ENCODE assay signal across 27 mouse cellular contexts in genomic region chr4:147962781-147963180, GRCm38 (mm10). TPM values are rescaled to one million over a fixed set of nuclear protein-coding genes. Genes with fewer than 3 reads are reported as not detected.
A peak's percentile ranks its signal among the peaks of the same experiment; 100 is the strongest.
DNase-seq lines count a peak whose midpoint lies in the region; ATAC-seq and TF ChIP-seq lines count a peak whose summit lies in the region.
"Had no signal": no experiment of that assay in that cellular context is flagged by ENCODE, and none has a peak within 500 bp of the region (broad histone marks: within the 10 kb centered on the region; RNA-seq: fewer than 3 reads in every experiment).

No protein-coding gene starts in this region.

- no peaks in the 10 kb centered on the region for H3K79me2 ChIP-seq in C2C12 (ENCODE audit: control insufficient read depth, insufficient read depth)

- no peak for ATAC-seq in heart, embryonic 15.5 days (replicated peaks; ENCODE audit: insufficient number of reproducible peaks, insufficient read depth, low FRiP score, low read depth)
- no peak for ATAC-seq in intestine, postnatal 0 days
- ATAC-seq: intestine, embryonic 16.5 days; lung, postnatal 0 days; midbrain, embryonic 16.5 days had no signal

- peaks cover 11% of the 10 kb centered on the region for H3K27me3 ChIP-seq in C2C12 (ENCODE audit: control insufficient read depth, insufficient read depth, insufficient read length)
- H3K27me3 ChIP-seq in heart, embryonic 15.5 days, result 0 out of 2 replicates have a peak, but pooled peaks cover 4% of the 10 kb centered on the region
- no peaks in the 10 kb centered on the region for H3K27me3 ChIP-seq in intestine, postnatal 0 days (replicated peaks; ENCODE audit: control insufficient read depth, insufficient read depth, low read length)
- H3K27me3 ChIP-seq: embryonic facial prominence, embryonic 12.5 days; hindbrain, embryonic 13.5 days; limb, embryonic 13.5 days; liver, embryonic 15.5 days; stomach, embryonic 15.5 days had no signal

- no peak overlapping the region for H3K4me3 ChIP-seq in gastrocnemius, adult 2 months
- H3K4me3 ChIP-seq in C2C12 (ENCODE audit: insufficient read depth, poor library complexity, severe bottlenecking), result no peak overlapping the region
- no peak overlapping the region for H3K4me3 ChIP-seq in heart, embryonic 15.5 days
- no peak overlapping the region for H3K4me3 ChIP-seq in intestine, postnatal 0 days (ENCODE audit: low read depth, low read length)
- H3K4me3 ChIP-seq: embryonic facial prominence, embryonic 12.5 days; hindbrain, embryonic 13.5 days; limb, embryonic 13.5 days; liver, embryonic 15.5 days; stomach, embryonic 15.5 days had no signal

- TF ChIP-seq CTCF in gastrocnemius, adult 2 months (IDR thresholded peaks at IDR 0.05), result no peak
- TF ChIP-seq CTCF in C2C12 (IDR thresholded peaks at IDR 0.05; ENCODE audit: control insufficient read depth, insufficient read depth, insufficient read length), result no peak
- no peak for TF ChIP-seq CTCF in intestine, postnatal 0 days (IDR thresholded peaks at IDR 0.05; ENCODE audit: low read depth)

- H3K9ac ChIP-seq in heart, embryonic 15.5 days, result no peak overlapping the region
- H3K9ac ChIP-seq in intestine, postnatal 0 days (ENCODE audit: low read depth, low read length), result no peak overlapping the region
- H3K9ac ChIP-seq: embryonic facial prominence, embryonic 12.5 days; hindbrain, embryonic 13.5 days; limb, embryonic 13.5 days; liver, embryonic 15.5 days; stomach, embryonic 15.5 days had no signal

- no peaks in the 10 kb centered on the region for H3K36me3 ChIP-seq in C2C12 (ENCODE audit: control insufficient read depth, insufficient read depth)
- H3K36me3 ChIP-seq in heart, embryonic 15.5 days, result no peaks in the 10 kb centered on the region
- H3K36me3 ChIP-seq in intestine, postnatal 0 days (ENCODE audit: control insufficient read depth, insufficient read depth), result no peaks in the 10 kb centered on the region
- H3K36me3 ChIP-seq: embryonic facial prominence, embryonic 12.5 days; hindbrain, embryonic 13.5 days; limb, embryonic 13.5 days; liver, embryonic 15.5 days; stomach, embryonic 15.5 days had no signal

- no peak overlapping the region for H3ac ChIP-seq in C2C12 (ENCODE audit: control insufficient read depth, insufficient read length, low read depth)

- H3K4me2 ChIP-seq in heart, embryonic 15.5 days, result 0 out of 2 replicates have a peak overlapping the region, but pooled peaks have one; percentile 24
- no peak overlapping the region for H3K4me2 ChIP-seq in intestine, postnatal 0 days (replicated peaks; ENCODE audit: low read depth)
- H3K4me2 ChIP-seq: embryonic facial prominence, embryonic 12.5 days; hindbrain, embryonic 13.5 days; limb, embryonic 13.5 days; liver, embryonic 15.5 days; stomach, embryonic 15.5 days had no signal

- no peaks in the 10 kb centered on the region for H3K79me3 ChIP-seq in C2C12 (ENCODE audit: low read depth)

- intact Hi-C loops in gastrocnemius, adult 2 months (cut with DNase I), result no loop called here

- peak overlapping the region; percentile 24; the same call in 1 of the 2 replicates for H3K27ac ChIP-seq in gastrocnemius, adult 2 months
- peak overlapping the region; percentile 82 for H3K27ac ChIP-seq in heart, embryonic 15.5 days
- no peak overlapping the region for H3K27ac ChIP-seq in intestine, postnatal 0 days (ENCODE audit: low read depth, low read length)
- H3K27ac ChIP-seq: embryonic facial prominence, embryonic 12.5 days; hindbrain, embryonic 13.5 days; limb, embryonic 13.5 days; liver, embryonic 15.5 days; stomach, embryonic 15.5 days had no signal

- H3K9me3 ChIP-seq in heart, embryonic 15.5 days (replicated peaks), result no peaks in the 10 kb centered on the region
- H3K9me3 ChIP-seq in intestine, postnatal 0 days (ENCODE audit: control insufficient read depth), result no peaks in the 10 kb centered on the region
- H3K9me3 ChIP-seq: embryonic facial prominence, embryonic 12.5 days; hindbrain, embryonic 13.5 days; limb, embryonic 13.5 days; liver, embryonic 15.5 days; stomach, embryonic 15.5 days had no signal

- 51% methylated on average over 6 of the region's 6 CpGs for WGBS in heart, embryonic 15.5 days
- 55% methylated on average over 6 of the region's 6 CpGs for WGBS in intestine, postnatal 0 days

- no peak for DNase-seq in gastrocnemius, adult 2 months
- no peak for DNase-seq in gastrocnemius, adult 8-10 months (ENCODE audit: low spot score in 2 of 2)
- DNase-seq in brain, adult 2 months (ENCODE audit: low read depth, low spot score), result peak; percentile 54
- no peak for DNase-seq in spleen, postnatal 36 days (ENCODE audit: low spot score in 2 of 2)
- no peak for DNase-seq in cerebellum, postnatal 10 days
- DNase-seq: adrenal gland, adult 2 months; B cell, adult 2 months; cerebellum, adult 18-20 months; gastrocnemius, postnatal 36 days; kidney, postnatal 14 days; right cerebral cortex, adult 18-20 months; spleen, adult 18-20 months; thymus, adult 2 months had no signal

- H3K4me1 ChIP-seq in heart, embryonic 15.5 days (replicated peaks), result peaks cover 56% of the 10 kb centered on the region
- H3K4me1 ChIP-seq in intestine, postnatal 0 days (replicated peaks; ENCODE audit: control insufficient read depth, insufficient read depth, low read length), result no peaks in the 10 kb centered on the region
- H3K4me1 ChIP-seq: embryonic facial prominence, embryonic 12.5 days; hindbrain, embryonic 13.5 days; limb, embryonic 13.5 days; liver, embryonic 15.5 days; stomach, embryonic 15.5 days had no signal

TF ChIP-seq in C2C12, 6 proteins besides CTCF, POLR2A, EP300 and RAD21:
- TF ChIP-seq USF1 (IDR thresholded peaks at IDR 0.05; ENCODE audit: low read depth), result peak; percentile 76
- TF ChIP-seq MAX (IDR thresholded peaks at IDR 0.05), result no peak

RNA-seq across cellular contexts. Expression of gene 2510039O18Rik, which starts 22.1 kb away (rescaled TPM):
- total RNA-seq in gastrocnemius, adult 2 months (2021), result 10 to 100 TPM; 17.0 to 21.5 TPM
- 10 to 100 TPM; 19.8 to 21.4 (median 20.5) TPM for total RNA-seq in gastrocnemius, adult 8-10 months (2022)
- 46.5 TPM for polyA plus RNA-seq in C2C12 (2012; fragmentation: generic; extraction: Trizol)
- 12.1 and 17.6 TPM in 2 replicates for polyA plus RNA-seq in heart, embryonic 15.5 days (2015; fragmentation: Nextera tagmentation; extraction: Ambion mirVana)
- 25.7 and 26.3 TPM in 2 replicates for polyA plus RNA-seq in intestine, postnatal 0 days (2015; fragmentation: Nextera tagmentation; extraction: Ambion mirVana)

RNA-seq across cellular contexts. Expression of gene Nppb, which starts 22.8 kb away (rescaled TPM):
- total RNA-seq in gastrocnemius, adult 2 months (2021), result not detected
- not detected for total RNA-seq in gastrocnemius, adult 8-10 months (2022)
- 1.2 TPM for polyA plus RNA-seq in C2C12 (2012; fragmentation: generic; extraction: Trizol)
- 130 and 171 TPM in 2 replicates for polyA plus RNA-seq in heart, embryonic 15.5 days (2015; fragmentation: Nextera tagmentation; extraction: Ambion mirVana)
- not detected in 2 replicates for polyA plus RNA-seq in intestine, postnatal 0 days (2015; fragmentation: Nextera tagmentation; extraction: Ambion mirVana)
- total RNA-seq: gastrocnemius, postnatal 36 days; layer of hippocampus, postnatal 14 days; left cerebral cortex, postnatal 10 days; megakaryocyte progenitor cell, adult 5-6 weeks had no signal
- polyA plus RNA-seq: adrenal gland, adult 2 months; embryonic facial prominence, embryonic 12.5 days; intestine, embryonic 16.5 days; limb, embryonic 13.5 days; liver, embryonic 15.5 days; lung, postnatal 0 days; midbrain, embryonic 16.5 days; stomach, embryonic 15.5 days had no signal

RNA-seq across cellular contexts. Expression of gene Plod1, which starts 26.2 kb away (rescaled TPM):
- total RNA-seq in gastrocnemius, adult 2 months (2021), result 10 to 100 TPM; 17.1 to 25.9 TPM
- total RNA-seq in gastrocnemius, adult 8-10 months (2022), result 10 to 100 TPM; 14.7 to 17.0 (median 15.5) TPM
- polyA plus RNA-seq in C2C12 (2012; fragmentation: generic; extraction: Trizol), result 49.2 TPM
- 52.1 and 60.0 TPM in 2 replicates for polyA plus RNA-seq in heart, embryonic 15.5 days (2015; fragmentation: Nextera tagmentation; extraction: Ambion mirVana)
- polyA plus RNA-seq in intestine, postnatal 0 days (2015; fragmentation: Nextera tagmentation; extraction: Ambion mirVana), result 28.0 and 28.8 TPM in 2 replicates

RNA-seq across cellular contexts. Expression of gene Nppa, which starts 37.7 kb away (rescaled TPM):
- total RNA-seq in gastrocnemius, adult 2 months (2021), result not detected
- total RNA-seq in gastrocnemius, adult 8-10 months (2022), result under 1 TPM in 3 of 4 experiments, not detected in 1; 0.34 to 0.46 (median 0.39) TPM
- not detected for polyA plus RNA-seq in C2C12 (2012; fragmentation: generic; extraction: Trizol)
- 3,881 and 5,336 TPM in 2 replicates for polyA plus RNA-seq in heart, embryonic 15.5 days (2015; fragmentation: Nextera tagmentation; extraction: Ambion mirVana)
- polyA plus RNA-seq in intestine, postnatal 0 days (2015; fragmentation: Nextera tagmentation; extraction: Ambion mirVana), result 1.4 TPM in 2 replicates
- total RNA-seq: adrenal gland, adult 2 months; gastrocnemius, postnatal 36 days; megakaryocyte progenitor cell, adult 5-6 weeks had no signal
- polyA plus RNA-seq: adrenal gland, adult 2 months; limb, embryonic 13.5 days had no signal

RNA-seq across cellular contexts. Expression of gene Mfn2, which starts 58.3 kb away (rescaled TPM):
- 100 to 1,000 TPM; 416 to 452 TPM for total RNA-seq in gastrocnemius, adult 2 months (2021)
- total RNA-seq in gastrocnemius, adult 8-10 months (2022), result 100 to 1,000 TPM; 389 to 516 (median 444) TPM
- 46.7 TPM for polyA plus RNA-seq in C2C12 (2012; fragmentation: generic; extraction: Trizol)
- 141 and 144 TPM in 2 replicates for polyA plus RNA-seq in heart, embryonic 15.5 days (2015; fragmentation: Nextera tagmentation; extraction: Ambion mirVana)
- 44.2 and 46.9 TPM in 2 replicates for polyA plus RNA-seq in intestine, postnatal 0 days (2015; fragmentation: Nextera tagmentation; extraction: Ambion mirVana)

Comparison
In these comparisons a context has a peak if more than half of its experiments do, and no peak if none do; other contexts are left out.
1. RNA of gene Nppb, which starts 22.8 kb away (polyA plus RNA-seq): 130 to 171 TPM in heart, embryonic 15.5 days; 1.2 TPM in C2C12 (single experiment) and not detected in intestine, postnatal 0 days; every median in the first group is over 10 times any median in the second.